Mouse (Mus musculus) G1E (cell line): ENCODE data around the gene Akt1s1.

Experiments
- CTCF ChIP-seq: IDR thresholded peaks from 2 replicates; pipeline ENCODE4 v1.5.1; 2012; ENCODE audit warnings: low read depth, low read length, inconsistent platforms, mixed read lengths
- TAL1 ChIP-seq: conservative IDR thresholded peaks from 2 replicates; pipeline ENCODE4 v1.6.1; 2012; ENCODE audit warnings: low read depth, low read length, inconsistent platforms, mixed read lengths

- TF ChIP-seq TAL1 (no peak), CTCF (no peak)
Observed at GRCm38 (mm10) chr7:44815721-44816469, 32.9 kb upstream of the Akt1s1 start, which contains the start of the genes Nup62 and Il4i1.
